Mouse (Mus musculus): ENCODE results near the gene Ciapin1. TPM values are rescaled to one million over a fixed set of nuclear protein-coding genes. Genes with fewer than 3 reads are reported as not detected.

The Ciapin1 gene
- total and polyA plus RNA-seq, 2 experiments from 2014 or later: 80.6 to 92.2 TPM

DNA sequence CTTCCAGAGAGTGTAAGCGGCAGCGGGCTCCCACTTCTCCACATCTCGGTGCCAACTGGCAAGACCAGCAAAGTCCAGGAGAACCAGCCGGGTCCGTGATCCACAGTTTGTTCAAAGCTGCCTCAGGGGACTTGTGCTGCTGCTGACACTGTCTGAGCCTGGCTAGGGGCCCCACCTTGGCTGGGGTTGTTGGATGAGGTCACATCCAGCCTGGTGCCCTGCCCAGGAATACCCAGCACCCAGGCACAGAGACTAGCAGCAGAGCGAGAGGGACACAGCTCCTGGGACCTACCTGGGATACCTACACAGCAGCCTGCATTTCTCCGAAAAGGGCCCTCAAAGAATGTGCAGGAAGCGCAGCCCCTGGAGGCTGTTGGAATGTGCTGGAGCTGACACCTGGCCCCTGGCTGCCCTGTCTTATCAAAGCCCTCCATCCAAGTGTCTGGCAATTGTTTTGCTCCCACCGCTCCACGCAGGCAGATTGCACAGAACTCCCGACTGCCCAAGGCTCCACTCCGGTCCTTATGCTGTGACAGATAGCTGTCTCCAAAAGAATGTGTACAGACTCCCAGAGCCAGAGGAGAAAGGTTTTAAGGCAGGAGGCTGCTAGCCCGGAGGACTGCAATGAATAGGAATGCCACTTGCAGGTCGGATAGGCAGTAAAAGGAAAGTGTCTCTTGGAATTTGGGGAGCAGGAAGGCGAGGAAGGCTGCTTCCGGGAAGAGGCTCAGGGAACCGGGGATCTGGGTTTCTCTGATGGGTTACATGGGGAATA, 37.1 kb upstream of the Ciapin1 start:
- H3K27me3 ChIP-seq (ENCODE audit: control insufficient read depth, insufficient read depth, low read length): no peaks in the 10 kb centered on the region
- no peak for TF ChIP-seq CTCF (IDR thresholded peaks at IDR 0.05; ENCODE audit: low read depth)
- TF ChIP-seq EP300 (IDR thresholded peaks at IDR 0.05; ENCODE audit: low read depth): no peak
- peak overlapping the region; percentile 78 for H3K4me3 ChIP-seq (ENCODE audit: low read depth, low read length)
- no peaks in the 10 kb centered on the region for H3K9me3 ChIP-seq (replicated peaks; ENCODE audit: control insufficient read depth, low read length)
- peak overlapping the region; percentile 65 for H3K9ac ChIP-seq (replicated peaks; ENCODE audit: low read depth, low read length)
- no peaks in the 10 kb centered on the region for H3K36me3 ChIP-seq (replicated peaks; ENCODE audit: control insufficient read depth, insufficient read depth, low read length)
- H3K4me2 ChIP-seq (ENCODE audit: low read depth, low read length): peak overlapping the region; percentile 93
- peaks cover 14% of the 10 kb centered on the region; the same call in 1 of the 2 replicates for H3K4me1 ChIP-seq (ENCODE audit: control insufficient read depth, insufficient read depth)
- 4% methylated on average over 17 of the region's 17 CpGs for WGBS
- no peak for DNase-seq (ENCODE audit: low spot score)
- peak overlapping the region; percentile 70 for H3K27ac ChIP-seq (ENCODE audit: low read depth)
- ATAC-seq (ENCODE audit: insufficient read depth, low read depth): 0 out of 2 replicates have a peak, but pooled peaks have one; percentile 12

DNA sequence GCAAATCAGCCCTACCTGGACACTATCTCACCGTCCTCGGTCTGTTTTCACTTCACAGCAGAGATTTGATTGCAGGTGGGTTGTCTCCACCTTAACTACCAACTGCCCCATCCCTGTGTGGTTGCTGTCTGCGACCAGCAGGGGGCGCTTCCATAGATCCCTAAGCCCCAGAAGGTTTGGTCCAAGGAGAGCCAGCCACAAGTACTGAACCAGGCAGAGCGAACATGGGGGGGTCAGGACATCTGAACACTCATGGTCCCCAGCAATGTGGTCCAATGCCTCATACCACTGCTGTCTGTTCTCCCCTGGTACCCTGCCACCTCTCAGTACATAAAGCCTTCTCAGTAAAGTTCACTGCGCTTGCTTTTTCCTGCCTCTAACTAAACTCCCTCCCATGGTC, 36.2 kb upstream of the Ciapin1 start:
- TF ChIP-seq EP300 (IDR thresholded peaks at IDR 0.05; ENCODE audit: low read depth): no peak
- peak; percentile 87 for TF ChIP-seq CTCF (IDR thresholded peaks at IDR 0.05; ENCODE audit: low read depth)
- peaks cover 22% of the 10 kb centered on the region for H3K4me1 ChIP-seq (ENCODE audit: control insufficient read depth, insufficient read depth)
- no peak overlapping the region for H3K27ac ChIP-seq (ENCODE audit: low read depth)

DNA sequence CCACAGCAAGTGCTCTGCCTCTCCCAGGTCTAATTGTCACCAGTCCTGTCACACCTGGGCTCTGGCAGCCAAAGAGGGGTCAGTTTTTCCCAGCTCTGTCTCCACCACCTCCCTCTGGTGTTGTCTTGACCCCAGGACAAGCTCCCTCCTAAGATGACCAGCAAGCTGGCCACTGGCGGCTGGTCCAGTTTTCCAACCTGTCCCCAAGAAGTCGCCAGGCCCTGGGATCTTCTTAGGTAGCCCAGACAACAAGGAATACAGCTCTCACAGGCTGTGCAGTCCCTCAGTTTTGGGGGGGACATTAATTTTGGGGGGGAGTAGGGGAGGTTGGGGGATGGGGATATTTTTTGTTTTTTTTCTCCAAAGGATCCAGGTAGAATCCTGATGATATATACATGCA, 34.4 kb upstream of the Ciapin1 start:
- TF ChIP-seq CTCF (IDR thresholded peaks at IDR 0.05; ENCODE audit: low read depth): no peak
- no peak for TF ChIP-seq EP300 (IDR thresholded peaks at IDR 0.05; ENCODE audit: low read depth)
- Histone ChIP-seq H3K4me1 (ENCODE audit: control insufficient read depth, insufficient read depth) (peaks cover 27% of the 10 kb centered on the region), H3K9me3 (replicated peaks; ENCODE audit: control insufficient read depth, low read length) (no peaks in the 10 kb centered on the region), H3K4me2 (ENCODE audit: low read depth, low read length) (0 out of 2 replicates have a peak overlapping the region, but pooled peaks have one; percentile 64), H3K4me3 (ENCODE audit: low read depth, low read length) (no peak overlapping the region), H3K27me3 (ENCODE audit: control insufficient read depth, insufficient read depth, low read length) (no peaks in the 10 kb centered on the region), H3K27ac (ENCODE audit: low read depth) (no peak overlapping the region), H3K36me3 (replicated peaks; ENCODE audit: control insufficient read depth, insufficient read depth, low read length) (0 out of 2 replicates have a peak, but pooled peaks cover 5% of the 10 kb centered on the region), H3K9ac (replicated peaks; ENCODE audit: low read depth, low read length) (no peak overlapping the region)
- no peak for ATAC-seq (ENCODE audit: insufficient read depth, low read depth)
- no peak for DNase-seq (ENCODE audit: low spot score)
- WGBS: 85% methylated on average over 2 of the region's 2 CpGs

More for the DNA sequence above, 36.2 kb upstream of the Ciapin1 start:
- H3K9me3 ChIP-seq (replicated peaks; ENCODE audit: control insufficient read depth, low read length): no peaks in the 10 kb centered on the region
- peak overlapping the region; percentile 78 for H3K4me3 ChIP-seq (ENCODE audit: low read depth, low read length)
- peak overlapping the region; percentile 21; the same call in 1 of the 2 replicates for H3K9ac ChIP-seq (replicated peaks; ENCODE audit: low read depth, low read length)
- H3K27me3 ChIP-seq (ENCODE audit: control insufficient read depth, insufficient read depth, low read length): no peaks in the 10 kb centered on the region
- H3K36me3 ChIP-seq (replicated peaks; ENCODE audit: control insufficient read depth, insufficient read depth, low read length): 0 out of 2 replicates have a peak, but pooled peaks cover 5% of the 10 kb centered on the region
- 9% methylated on average over 6 of the region's 6 CpGs for WGBS
- H3K4me2 ChIP-seq (ENCODE audit: low read depth, low read length): peak overlapping the region; percentile 93
- ATAC-seq (ENCODE audit: insufficient read depth, low read depth) (peak; percentile 25; the same call in 1 of the 2 replicates), DNase-seq (ENCODE audit: low spot score) (peak; percentile 75)

DNA sequence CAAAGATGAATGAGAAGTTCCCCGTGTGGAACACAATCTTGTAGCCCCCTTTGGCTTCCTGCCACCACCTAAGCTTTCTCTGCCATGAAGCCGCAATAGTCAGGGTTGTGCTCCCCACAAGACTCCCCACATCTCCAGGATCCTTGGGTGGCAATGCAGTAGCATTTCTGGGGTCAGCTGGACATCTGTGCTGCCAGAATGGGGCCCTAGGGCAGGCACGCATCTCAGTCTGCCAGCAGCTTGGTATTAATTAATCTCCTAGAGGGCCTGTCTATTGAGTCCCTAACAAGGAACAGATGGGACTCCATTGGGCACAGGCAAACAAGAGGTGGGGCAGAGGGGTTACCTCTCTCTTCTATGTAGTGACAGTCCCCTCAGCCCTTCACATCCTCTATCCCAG, 34.0 kb upstream of the Ciapin1 start:
- peaks cover 9% of the 10 kb centered on the region for H3K36me3 ChIP-seq (replicated peaks; ENCODE audit: control insufficient read depth, insufficient read depth, low read length)
- peaks cover 27% of the 10 kb centered on the region for H3K4me1 ChIP-seq (ENCODE audit: control insufficient read depth, insufficient read depth)
- ATAC-seq (ENCODE audit: insufficient read depth, low read depth): no peak
- no peaks in the 10 kb centered on the region for H3K27me3 ChIP-seq (ENCODE audit: control insufficient read depth, insufficient read depth, low read length)
- H3K9me3 ChIP-seq (replicated peaks; ENCODE audit: control insufficient read depth, low read length): no peaks in the 10 kb centered on the region
- TF ChIP-seq EP300 (IDR thresholded peaks at IDR 0.05; ENCODE audit: low read depth) (no peak), CTCF (IDR thresholded peaks at IDR 0.05; ENCODE audit: low read depth) (no peak)
- no peak overlapping the region for H3K27ac ChIP-seq (ENCODE audit: low read depth)
- H3K4me2 ChIP-seq (ENCODE audit: low read depth, low read length): peak overlapping the region; percentile 64; the same call in 1 of the 2 replicates
- no peak for DNase-seq (ENCODE audit: low spot score)
- no peak overlapping the region for H3K9ac ChIP-seq (replicated peaks; ENCODE audit: low read depth, low read length)
- 57% methylated on average over 3 of the region's 3 CpGs for WGBS
- no peak overlapping the region for H3K4me3 ChIP-seq (ENCODE audit: low read depth, low read length)

DNA sequence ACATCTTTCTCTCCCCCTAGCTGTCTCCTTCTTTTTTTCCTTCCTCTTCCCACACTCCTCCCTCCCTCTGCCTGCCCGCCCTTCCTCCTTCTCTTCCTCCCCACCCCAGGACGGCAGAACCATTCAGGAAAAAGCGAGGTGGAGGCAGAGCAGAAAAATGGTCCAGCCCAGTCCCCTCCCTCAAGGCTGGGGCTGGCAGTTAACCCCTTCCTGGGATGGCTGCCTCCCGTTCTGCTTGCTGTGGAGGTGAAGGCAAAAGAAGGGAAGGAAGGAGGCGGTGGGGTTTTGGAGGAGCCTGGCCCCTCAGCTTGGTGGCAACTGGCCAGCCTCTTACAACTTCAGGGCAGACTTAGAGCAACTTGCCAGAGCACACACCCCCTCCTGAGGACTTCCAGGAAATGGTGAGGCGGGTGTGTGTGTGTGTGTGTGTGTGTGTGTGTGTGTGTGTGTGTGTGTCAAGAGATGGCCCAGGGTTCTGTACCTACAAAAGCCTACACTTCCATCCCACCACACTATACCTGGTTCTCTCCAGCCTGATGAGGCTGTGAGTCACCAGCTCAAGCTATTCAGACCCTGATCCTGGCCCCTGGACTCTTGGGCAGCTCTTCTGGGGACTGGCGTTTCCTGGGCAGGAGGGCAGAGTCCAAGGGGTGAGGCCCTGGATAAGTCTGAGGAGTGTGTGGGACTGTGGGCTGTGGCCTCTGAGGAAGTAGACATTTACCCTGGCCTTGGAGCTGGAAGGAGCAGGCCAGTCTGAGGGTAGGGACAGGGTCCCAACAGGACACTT, 33.1 kb upstream of the Ciapin1 start:
- peak overlapping the region; percentile 35 for H3K4me3 ChIP-seq (ENCODE audit: low read depth, low read length)
- H3K36me3 ChIP-seq (replicated peaks; ENCODE audit: control insufficient read depth, insufficient read depth, low read length): peaks cover 18% of the 10 kb centered on the region
- ATAC-seq (ENCODE audit: insufficient read depth, low read depth) (peak; percentile 48), DNase-seq (ENCODE audit: low spot score) (peak; percentile 47)
- peak overlapping the region; percentile 64 for H3K4me2 ChIP-seq (ENCODE audit: low read depth, low read length)
- H3K27ac ChIP-seq (ENCODE audit: low read depth): 0 out of 2 replicates have a peak overlapping the region, but pooled peaks have one; percentile 22
- peak overlapping the region; percentile 35 for H3K9ac ChIP-seq (replicated peaks; ENCODE audit: low read depth, low read length)
- peaks cover 22% of the 10 kb centered on the region for H3K4me1 ChIP-seq (ENCODE audit: control insufficient read depth, insufficient read depth)
- no peaks in the 10 kb centered on the region for H3K9me3 ChIP-seq (replicated peaks; ENCODE audit: control insufficient read depth, low read length)
- H3K27me3 ChIP-seq (ENCODE audit: control insufficient read depth, insufficient read depth, low read length): no peaks in the 10 kb centered on the region
- 21% methylated on average over 6 of the region's 7 CpGs for WGBS
- no peak for TF ChIP-seq CTCF (IDR thresholded peaks at IDR 0.05; ENCODE audit: low read depth)
- no peak for TF ChIP-seq EP300 (IDR thresholded peaks at IDR 0.05; ENCODE audit: low read depth)

Data from heart, postnatal 0 days (tissue).